Mouse (Mus musculus): ENCODE results near the gene Pou2f2.
"Not testable (repeated sequence)": the region's sequence is repeated elsewhere in the genome, so short reads cannot be mapped to it uniquely, and the experiment has no call there.

Pou2f2 gene

DNA sequence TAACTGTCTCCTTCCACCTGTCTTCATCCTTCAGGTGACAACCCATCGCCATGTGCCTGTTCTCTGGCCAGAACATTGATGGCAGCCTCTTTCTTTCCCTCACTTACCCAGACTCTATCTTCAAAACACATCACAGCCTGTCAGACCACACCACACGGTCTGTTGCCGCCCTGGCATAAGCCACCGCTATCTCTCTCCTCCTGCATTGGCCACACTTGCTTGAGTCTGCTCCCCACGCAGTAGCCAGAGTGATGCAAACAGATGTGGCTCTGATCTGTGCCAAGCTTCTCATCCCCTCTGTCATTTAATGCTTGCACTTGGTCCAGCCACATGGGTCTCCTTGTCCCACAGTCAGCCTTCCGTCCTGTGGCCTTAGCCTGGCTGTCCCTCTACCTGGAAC is 116.2 kb downstream of the Pou2f2 start:
- no peak for DNase-seq (ENCODE audit: low spot score)

DNA sequence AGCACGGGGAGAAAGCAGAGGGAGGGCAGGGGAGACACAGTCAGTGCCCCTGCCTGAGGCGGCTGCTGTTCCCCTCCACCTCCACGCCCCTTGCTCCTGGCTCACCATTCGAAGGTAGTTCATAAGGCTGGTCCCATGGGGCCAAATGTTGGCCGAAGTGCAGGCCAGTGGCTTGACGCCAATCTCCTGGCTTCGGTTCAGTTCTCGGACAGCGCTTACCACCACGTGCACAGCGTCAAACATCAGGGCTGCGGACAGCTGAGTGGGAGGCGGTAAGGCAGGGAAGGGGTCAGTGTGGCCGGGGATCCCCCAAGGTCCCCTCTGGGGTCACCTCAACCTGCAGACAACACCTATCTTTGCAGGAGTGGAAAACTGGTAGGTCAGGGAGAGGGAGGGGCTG is 120.7 kb downstream of the Pou2f2 start:
- no peak for DNase-seq (ENCODE audit: low spot score)

DNA sequence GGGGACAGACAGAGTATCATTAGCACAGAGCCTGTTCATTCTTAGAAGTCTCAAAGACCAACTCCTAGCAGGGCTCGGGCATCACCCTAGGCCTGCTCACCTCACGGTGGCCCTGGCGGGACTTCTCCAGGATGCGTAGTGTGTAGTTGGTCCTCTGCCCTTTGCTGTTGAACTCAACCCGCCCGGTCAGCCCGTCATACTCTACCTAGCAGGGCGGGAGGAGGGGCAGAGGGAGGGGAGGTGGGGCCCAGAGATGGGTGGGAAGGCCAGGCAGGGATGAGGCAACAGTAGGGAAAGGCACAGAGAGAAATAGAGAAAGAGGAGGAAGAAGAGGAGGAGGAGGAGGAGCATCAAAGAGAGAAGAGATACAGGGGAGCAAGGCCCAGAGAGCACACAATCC is 121.1 kb downstream of the Pou2f2 start:
- DNase-seq (ENCODE audit: low spot score), result no peak

DNA sequence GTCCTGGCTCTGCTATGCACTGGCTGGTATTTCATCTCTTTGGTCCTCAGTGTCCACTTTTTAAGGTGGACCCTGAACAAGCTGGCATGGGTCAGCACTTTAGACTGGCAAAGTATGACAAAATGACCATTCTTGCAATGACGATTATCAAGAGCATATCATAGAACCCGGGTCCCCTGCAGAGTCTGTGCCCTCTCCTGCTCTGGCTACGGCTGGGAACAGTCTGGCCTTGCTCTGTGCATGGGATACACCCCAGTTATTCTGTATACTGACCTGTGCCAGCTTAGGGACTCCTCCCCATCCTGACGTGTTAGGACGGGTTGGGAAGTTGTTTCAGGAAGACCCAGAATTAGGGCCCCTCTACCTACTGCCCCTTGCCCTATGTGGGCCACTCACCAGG is 121.6 kb downstream of the Pou2f2 start:
- DNase-seq (ENCODE audit: low spot score), result no peak

DNA sequence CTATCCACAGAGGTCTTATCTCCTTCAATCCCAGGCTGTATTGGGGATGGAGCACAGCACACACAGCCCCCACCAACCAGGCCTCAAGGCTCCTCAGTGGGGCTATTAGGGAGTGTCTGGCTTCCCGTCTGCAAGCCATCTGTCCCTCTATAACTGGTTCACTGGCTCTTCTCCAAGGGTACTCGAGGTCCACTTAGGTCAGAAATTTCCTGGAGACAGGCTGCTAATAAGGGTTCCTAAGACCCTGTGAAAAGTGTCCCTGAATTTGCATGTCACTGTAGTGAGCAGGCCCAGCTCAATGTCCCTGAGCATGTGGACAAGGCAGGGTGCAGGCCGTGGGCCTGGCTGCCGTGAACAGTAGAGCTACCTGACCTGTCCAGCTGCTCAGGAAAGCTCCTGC is 122.6 kb downstream of the Pou2f2 start:
- no peak for DNase-seq (ENCODE audit: low spot score)

DNA sequence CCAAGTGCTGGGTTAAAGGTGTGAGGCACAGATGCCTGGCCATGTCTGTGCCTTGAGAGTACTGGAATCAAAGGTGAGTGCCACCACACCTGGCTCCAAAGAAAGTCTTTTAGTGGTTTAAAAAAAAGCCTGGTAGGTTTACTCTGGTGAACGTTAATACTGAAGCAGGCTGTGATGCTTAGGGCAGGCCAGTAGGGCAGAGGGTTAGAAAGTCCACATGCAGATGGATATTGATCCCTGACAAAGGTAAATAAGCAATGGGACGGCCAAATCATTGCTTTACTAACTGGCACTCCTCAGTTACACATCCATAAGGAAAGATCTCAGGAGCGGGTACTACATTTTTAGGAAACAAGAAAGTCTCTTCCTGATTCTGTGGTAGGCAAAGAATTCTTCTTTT is 126.9 kb downstream of the Pou2f2 start:
- no peak for DNase-seq (ENCODE audit: low spot score)

DNA sequence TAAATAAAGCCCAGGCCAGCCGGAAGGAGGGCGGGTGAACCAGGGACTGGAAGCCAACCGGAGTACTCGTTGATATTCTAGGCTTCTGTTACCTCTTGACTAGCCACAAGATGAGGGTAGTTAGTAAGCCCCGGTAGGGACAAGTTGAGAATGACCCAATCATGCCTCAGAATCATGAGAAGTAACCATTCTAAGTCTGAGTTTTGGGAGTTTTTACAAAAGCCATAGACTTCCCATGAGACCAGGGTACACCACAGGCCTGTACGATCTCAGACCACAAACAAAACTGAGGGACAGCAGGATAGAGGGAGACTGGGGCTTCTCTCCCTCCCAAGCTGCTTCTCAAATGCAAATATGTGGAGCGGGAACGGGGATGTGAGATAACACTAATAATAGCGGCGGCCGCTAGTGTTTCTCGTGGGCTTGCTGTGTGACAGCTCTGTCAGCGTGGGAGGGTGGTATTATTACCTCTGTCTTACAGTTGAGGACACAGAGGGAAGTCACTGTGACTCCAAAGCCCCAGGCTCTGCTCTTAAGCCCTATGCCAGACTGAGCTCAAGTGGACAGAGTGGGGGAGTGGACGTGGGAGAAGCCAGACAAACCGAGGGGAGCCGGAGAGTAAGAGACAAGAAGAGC is 130.1 kb downstream of the Pou2f2 start:
- DNase-seq (ENCODE audit: low spot score), result no peak

DNA sequence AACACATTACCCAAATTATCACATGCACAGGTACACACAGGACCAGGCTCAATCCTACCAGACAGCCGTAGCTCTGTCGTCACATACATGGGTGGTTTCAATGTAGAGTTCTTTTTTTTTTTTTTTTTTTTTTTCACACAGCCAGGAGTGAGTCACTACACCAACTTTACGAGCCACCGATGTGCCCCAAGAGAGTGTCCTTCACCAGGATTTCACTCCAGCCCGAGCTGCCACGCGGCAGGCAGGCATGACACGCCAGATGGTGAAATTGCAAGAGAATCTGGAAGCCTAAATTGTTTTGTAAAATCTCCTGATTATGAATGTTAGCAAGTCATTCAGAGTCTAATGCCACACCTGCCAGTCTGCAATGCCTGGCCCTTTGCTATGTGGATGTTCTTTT is 132.2 kb downstream of the Pou2f2 start:
- DNase-seq (ENCODE audit: low spot score), result no peak

DNA sequence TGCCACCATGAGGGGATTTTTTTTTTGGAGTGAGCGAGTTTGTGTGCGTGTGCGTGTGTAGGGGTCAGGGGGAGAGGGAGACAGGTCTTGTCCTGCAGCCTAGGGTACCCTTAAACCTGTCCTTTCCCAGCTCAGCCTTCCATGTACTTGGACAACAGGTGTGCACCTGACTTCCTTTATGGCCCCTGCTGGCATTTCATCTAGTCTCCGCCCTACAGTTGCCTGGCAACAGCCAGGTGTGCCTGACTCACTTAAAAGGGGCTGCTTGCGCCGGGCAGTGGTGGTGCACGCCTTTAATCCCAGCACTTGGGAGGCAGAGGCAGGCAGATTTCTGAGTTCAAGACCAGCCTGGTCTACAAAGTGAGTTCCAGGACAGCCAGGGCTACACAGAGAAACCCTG is 134.9 kb downstream of the Pou2f2 start:
- DNase-seq (ENCODE audit: low spot score), result not testable (repeated sequence)

DNA sequence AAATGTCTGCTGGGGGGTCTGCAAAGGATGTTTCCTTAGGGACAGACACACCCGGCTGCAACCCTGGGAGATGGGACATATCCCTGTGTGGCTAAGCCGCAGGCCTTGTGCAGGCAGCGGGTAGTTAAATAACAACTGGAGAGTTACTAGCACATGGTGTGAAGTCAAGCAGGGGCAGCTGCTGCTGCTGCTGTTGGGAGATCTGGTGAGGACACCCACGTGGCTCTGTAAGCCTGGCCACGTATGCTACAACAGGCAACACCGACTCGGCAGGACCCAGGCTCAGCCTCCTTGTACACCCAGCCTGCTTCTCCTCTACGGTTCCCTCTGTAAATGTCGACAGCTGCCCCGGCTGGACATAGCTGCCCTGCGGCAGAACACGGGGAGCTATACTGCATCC is 137.6 kb downstream of the Pou2f2 start:
- no peak for DNase-seq (ENCODE audit: low spot score)
